Mouse (Mus musculus) lung, adult 18-20 months (tissue): Measurements from ENCODE around the gene Qtrt1.

Experiments used
- DNase-seq, 2 experiments: peaks; one replicate each; pipeline ENCODE4 v3.0.0; 2022; ENCODE audit warnings: mixed read lengths in 2 of 2

Gene Qtrt1

DNA sequence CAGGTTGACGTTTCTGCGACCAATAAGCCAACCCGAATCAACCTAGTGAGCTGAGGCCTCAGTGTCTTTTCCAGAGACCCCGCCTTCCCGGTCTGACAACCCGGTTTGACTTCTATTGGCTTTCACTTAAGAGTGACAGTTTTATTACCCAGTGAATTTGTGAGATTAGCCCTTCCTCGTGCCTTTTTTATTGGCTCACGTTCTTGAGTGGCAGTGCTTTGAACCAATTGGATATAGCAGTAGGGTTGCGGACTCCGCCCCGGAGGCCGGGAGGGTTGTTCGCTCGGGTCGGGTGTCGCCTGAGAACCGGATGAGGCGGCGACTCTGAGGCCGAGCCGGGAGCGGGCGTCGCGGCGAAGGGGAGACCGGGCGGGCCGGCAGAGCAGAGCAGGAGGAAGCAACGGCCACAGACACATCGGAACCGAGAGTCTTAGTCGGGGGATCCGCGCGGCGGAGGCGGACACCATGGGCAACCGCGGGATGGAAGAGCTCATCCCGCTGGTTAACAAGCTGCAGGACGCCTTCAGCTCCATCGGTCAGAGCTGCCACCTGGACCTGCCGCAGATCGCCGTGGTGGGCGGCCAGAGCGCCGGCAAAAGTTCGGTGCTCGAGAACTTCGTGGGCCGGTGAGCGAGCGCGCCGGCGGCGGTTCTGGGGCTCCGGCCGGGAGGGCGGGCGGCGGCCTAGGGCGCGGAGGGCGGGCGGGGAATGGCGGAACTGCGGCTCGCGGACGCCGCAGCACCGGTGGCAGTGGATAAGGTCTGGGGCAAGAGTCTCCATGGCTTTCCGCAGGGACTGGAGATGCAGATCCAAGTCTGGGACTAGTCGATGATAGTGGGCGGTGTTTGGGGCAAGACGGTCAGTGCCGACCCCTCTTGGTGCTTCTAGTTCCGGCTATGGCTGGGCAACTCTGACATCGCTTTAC is 13.3 kb downstream of the Qtrt1 start, which contains the start of gene Dnm2:
TSS of gene Dnm2 (plus strand) at position 278 of the 925 bp plus-strand sequence.
- DNase-seq = peak; percentile 99

- no peak for DNase-seq
Observed at GRCm38 (mm10) chr9:21425556-21425945, 13.9 kb downstream of the Qtrt1 start.

DNA sequence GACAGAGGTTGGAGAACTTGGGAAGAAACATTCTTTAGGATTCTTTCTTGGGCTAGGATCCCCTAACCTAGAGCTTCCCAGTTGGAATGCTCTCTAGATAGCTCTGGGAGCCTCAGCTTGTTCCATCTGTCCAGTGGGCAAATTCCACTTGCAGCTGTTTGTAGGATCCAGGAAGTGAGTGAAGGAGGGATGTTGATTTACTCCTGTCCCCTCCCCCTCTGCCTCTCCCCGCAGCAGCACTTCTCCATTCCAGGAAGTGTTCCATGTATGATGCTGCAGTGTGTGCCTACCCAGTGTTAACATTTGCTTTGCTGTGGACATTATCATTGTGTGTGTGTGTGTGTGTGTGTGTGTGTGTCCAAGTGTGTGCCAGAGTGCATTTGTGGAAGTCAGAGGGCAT is 14.4 kb downstream of the Qtrt1 start:
- peak; percentile 38 to 68 for DNase-seq

DNA sequence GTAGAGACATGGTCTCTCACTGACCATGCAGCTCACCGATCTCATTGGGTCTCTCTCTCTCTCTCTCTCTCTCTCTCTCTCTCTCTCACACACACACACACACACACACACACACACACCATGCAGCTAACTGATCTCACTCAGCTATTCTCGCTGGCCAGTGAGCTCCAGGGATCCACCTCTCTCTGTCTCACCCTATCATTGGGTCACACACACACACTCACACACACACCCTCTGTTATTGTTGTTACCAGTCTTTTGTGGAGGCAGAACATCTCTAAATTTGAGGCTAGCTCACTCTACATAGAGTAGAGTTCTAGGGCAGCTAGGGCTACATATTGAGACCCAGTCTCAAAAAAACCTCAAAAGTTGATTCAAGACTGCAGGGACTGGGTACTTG is 14.9 kb downstream of the Qtrt1 start:
- DNase-seq = no peak

DNA sequence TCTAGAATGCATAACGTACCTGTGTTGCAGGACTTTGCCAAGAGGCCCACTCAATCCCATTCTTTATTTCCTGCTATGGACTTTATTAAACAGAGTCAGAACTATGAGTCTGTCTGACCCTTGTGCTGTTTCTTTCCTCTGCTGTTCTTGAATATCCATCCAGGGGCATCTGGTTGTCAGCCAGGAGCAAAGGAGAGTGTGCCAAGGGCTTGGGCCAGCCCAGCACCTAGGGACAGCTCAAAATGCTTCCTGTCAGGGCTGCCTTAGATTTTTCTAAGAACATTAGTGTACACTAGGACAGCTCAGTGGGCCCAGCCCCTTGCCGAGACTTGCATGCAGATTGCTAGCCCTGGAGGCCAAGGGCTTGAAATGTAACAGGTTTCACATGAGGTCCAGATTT is 16.1 kb downstream of the Qtrt1 start:
- no peak for DNase-seq

DNA sequence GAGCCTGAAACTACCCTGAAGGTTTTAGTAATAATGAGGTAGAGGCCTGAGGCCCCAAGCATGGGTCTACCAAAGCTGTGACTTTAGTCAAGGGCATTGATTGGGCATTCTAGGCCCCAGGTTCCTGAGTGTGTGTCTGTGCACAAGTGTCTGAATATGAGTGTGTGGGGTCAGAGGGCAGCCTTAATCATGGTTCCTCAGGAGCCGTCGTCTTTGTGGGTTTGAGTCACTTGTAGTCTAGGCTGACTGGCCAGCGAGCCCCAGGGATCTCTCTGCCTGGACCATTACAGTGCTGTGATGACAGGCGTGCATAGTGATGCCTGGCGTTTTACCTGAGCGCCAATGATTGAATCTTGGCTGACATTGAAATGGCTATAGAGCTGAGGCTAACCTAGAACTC is 16.5 kb downstream of the Qtrt1 start:
- DNase-seq = no peak

- DNase-seq = no peak
Observed at GRCm38 (mm10) chr9:21430724-21431123, 19.1 kb downstream of the Qtrt1 start.

DNA sequence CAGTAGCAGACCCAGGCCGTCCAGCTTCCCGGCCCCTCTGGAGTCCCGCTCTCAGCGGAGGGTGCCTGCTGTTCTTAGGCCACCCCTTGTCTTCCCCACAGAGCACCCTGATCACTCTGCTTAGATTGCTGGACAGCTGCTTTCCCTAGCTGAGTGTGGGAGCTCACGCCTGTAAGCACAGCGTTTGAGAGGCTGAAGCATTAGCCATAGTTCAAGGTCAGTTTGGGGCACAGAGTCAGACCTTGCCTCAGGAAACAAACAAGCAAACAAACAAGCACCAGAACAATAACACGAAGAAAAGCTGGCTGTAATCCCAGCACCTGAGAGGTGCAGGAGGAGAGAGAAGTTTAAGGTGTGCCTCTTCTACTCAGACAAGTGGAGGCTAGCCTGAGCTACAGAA is 20.4 kb downstream of the Qtrt1 start:
- no peak for DNase-seq

DNA sequence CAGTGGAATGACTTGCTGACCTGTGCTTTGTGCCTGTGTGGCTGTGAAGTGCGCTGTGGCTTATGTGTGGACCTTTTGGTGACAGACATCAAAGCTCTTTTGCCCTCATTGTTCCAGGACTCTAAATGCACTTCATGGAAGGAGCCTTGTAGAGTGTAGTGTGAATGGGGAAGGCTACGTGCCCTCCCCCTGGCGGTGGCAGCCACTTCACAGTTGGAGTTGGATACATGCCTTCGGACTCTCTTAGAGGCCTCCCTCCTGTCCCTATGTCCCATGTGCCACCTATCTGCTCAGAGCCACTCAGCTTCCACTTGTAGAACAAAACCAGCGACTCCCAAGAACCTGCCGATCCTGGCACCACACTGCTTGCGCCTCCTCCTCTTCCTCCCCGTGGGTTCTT is 22.1 kb downstream of the Qtrt1 start:
- peak; percentile 69 to 78 for DNase-seq

DNA sequence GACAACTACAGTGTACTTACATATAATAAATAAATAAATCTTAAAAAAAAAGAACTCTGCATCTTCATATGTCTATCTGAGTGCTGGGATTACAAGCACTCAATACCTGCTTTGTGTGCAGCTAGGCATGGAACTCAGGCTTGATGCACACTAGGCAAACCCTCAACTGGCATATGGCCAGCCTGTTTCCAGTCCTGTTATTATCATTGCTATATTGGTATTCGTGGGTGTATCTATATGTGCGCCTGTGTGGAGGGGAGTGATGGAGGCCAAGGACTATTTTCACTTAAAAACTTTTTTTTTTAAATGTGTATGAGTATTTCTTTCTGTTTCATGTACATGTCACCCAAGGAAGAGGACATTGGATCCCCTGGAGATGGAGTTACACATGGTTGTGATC is 22.8 kb downstream of the Qtrt1 start:
- no peak for DNase-seq

DNA sequence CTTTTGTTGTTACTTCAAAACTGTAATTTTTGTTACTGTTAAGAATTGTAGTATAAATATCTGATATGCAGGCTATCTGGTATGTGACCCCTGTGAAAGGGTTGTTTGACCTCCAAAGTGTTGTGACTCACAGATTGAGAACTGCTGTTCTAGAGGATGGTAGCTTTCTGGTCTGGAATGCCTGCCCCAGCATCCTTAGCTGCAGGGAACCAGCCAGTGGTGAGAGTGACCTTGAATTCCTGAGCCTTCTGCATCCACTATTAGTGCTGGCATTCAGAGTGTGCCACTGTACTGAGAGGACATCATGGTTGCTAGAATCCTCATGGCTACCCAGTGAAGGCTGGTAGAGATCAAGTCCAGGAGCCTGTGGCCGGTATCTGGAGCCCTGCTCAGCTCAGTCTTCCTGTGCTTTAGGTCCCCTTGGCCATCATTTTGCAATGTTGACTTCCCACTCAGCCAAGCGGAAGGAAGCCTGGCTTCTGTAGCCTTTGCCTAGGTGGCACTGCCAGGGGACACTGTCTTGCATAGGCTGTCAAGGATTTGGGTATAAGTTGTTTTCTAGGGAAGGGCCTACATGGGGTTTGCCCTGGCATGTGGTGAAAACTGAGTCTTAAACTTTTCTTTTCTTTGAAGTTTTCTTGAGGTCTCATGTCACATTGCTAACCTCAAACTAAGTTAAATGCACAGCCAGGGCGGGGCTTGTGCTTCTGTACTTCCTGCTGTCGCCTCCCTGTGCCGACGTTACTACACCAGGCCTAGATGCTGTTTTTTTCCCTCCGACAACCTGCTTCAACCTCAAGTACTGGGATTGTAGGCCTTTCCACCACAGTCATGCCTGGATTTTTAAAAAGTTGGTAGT is 24.4 kb downstream of the Qtrt1 start:
- peak; percentile 43 to 60 for DNase-seq

- no peak for DNase-seq
Observed at GRCm38 (mm10) chr9:21437577-21437976, 25.9 kb downstream of the Qtrt1 start.

DNA sequence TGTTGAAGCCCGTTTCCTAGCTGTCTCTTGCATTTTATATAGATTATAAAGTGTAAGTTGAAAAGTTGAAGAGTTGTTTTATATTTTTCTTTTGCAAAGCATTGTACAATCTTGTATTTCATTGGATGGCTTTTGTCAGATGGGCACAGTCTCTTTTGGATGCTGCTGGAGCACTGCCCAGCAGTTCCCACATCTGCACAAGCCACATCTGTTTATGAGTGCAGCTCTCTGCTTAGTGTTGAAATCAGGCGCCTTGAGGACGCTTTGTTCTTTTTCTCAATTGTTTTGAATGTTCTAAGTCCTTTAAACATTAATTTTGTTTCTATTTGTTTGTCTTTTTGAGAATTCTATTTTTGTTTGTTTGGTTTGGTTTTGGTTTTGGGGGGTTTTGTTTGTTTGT is 26.6 kb downstream of the Qtrt1 start:
- DNase-seq = peak in 1 of 2 experiments; percentile 62

DNA sequence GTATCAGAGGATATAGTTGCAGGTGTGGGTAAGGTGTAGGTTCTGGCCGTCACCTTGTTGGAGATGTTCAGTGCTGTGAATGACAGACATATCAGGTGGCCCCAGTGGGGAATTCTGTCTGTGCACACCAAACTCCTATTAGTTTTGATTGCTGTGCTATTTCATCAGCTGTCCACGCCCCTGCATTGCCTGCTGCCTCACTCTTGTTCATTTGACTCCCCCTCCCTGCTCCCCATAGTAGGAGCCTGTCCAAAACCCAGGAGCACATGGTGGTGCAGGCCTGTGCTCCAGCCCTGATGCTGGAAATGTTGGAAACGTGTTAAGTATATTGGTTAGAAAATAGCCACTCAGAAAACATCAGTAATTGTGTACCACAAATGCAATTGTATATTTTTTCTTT is 27.8 kb downstream of the Qtrt1 start:
- no peak for DNase-seq

DNA sequence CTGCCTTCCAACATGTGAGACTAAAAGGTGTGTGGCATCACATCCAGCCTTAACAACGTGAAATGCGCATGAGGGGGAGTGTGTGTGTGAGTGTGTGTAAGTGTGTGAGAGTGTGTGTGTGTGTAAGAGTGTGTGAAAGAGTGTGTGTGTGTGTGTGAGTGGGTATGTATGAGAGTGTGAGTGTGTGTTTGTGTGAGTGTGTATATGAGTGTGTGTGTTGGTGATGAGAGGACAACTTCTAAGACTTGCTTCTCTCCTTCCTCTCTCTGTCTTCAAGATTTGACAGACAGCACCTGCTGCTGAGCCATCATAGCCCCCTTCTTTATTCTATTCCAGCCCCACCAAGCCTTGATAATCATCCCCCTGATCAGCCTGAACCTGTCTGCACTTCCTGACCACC is 28.3 kb downstream of the Qtrt1 start:
- DNase-seq = no peak

GRCm38 (mm10) chr9:21440387-21440786 is 28.8 kb downstream of the Qtrt1 start:
- DNase-seq = no peak

DNA sequence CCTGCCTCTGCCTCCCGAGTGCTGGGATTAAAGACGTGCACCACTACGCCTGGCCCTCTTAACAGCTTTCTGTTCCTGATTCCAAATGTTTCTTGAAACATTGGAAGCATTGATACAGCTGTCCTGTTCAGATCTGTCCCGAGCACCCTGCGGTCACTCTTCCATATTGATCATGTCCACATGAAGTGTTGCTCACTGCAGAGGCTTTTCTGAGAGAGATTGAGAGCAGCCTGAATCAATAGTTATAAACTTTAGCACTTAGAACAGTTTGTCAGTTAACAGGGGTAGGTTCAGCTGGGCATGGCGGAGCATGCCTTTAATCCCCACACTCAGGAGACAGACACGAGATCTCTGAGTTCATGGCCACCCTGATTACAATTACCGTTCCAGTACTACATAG is 32.2 kb downstream of the Qtrt1 start:
- no peak for DNase-seq

- DNase-seq = no peak
Observed at GRCm38 (mm10) chr9:21444574-21444973, 32.9 kb downstream of the Qtrt1 start.

GRCm38 (mm10) chr9:21445081-21445744 is 33.6 kb downstream of the Qtrt1 start:
- DNase-seq = no peak

- DNase-seq = no peak
Observed at GRCm38 (mm10) chr9:21447778-21448177, 36.1 kb downstream of the Qtrt1 start.

- no peak for DNase-seq
Observed at GRCm38 (mm10) chr9:21449710-21450109, 38.1 kb downstream of the Qtrt1 start.

DNA sequence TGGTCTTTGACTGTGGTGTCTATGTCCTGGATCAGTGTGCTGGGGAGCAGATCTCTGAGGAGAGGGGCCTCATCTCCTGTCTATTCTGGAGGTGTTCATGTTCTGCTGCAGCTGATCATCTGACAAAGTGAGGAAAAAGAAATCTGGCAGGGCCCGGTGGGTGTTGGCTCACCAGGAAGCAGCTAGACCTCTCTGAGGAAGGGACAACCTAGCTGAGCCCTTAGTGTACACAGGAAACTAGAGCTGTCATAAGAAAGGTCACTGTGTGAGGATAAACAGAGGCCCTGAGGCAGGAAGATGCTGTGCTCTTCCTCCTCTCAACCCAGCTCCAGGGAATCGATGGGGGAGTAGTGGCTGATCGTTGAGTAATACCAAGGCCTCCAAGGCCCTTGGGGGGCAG is 38.6 kb downstream of the Qtrt1 start:
- peak; percentile 26 to 61 for DNase-seq

- peak; percentile 74 to 82 for DNase-seq
Observed at GRCm38 (mm10) chr9:21451391-21451790, 39.8 kb downstream of the Qtrt1 start.
